Mouse (Mus musculus) lung, embryonic 14.5 days (tissue): ENCODE results near the gene Polr2e. TPM values are rescaled to one million over a fixed set of nuclear protein-coding genes. Genes with fewer than 3 reads are reported as not detected.
"Not testable (repeated sequence)": the region's sequence is repeated elsewhere in the genome, so short reads cannot be mapped to it uniquely, and the experiment has no call there.

Experiments used
- ATAC-seq: fragments of 200-750 bp; cut with Nextera tagmentation; 2 replicates; pipeline ENCODE4 v1.8.0; 2017; ENCODE audit warnings: mild to moderate bottlenecking, moderate TSS enrichment, moderate library complexity; ENCODE audit not compliant: insufficient read depth
- DNase-seq: peaks from one replicate; pipeline ENCODE4 v3.0.0-alpha.2; 2015
- H3K27ac ChIP-seq: fragments of 300-500 bp; sonication (generic); 2 replicates; pipeline ENCODE4 v1.5.1; 2014; ENCODE audit warnings: low read depth, mild to moderate bottlenecking, moderate library complexity
- H3K27me3 ChIP-seq: fragments of 300-500 bp; sonication (generic); 2 replicates; pipeline ENCODE4 v1.6.1; 2014; ENCODE audit warnings: low read length, control low read depth; ENCODE audit not compliant: insufficient read depth
- H3K36me3 ChIP-seq: fragments of 300-500 bp; sonication (generic); 2 replicates; pipeline ENCODE4 v1.6.1; 2014; ENCODE audit warnings: control low read depth; ENCODE audit not compliant: insufficient read depth
- H3K4me1 ChIP-seq: fragments of 300-500 bp; sonication (generic); 2 replicates; pipeline ENCODE4 v1.6.1; 2014; ENCODE audit warnings: antibody characterized with exemption, control low read depth; ENCODE audit not compliant: insufficient read depth
- H3K4me2 ChIP-seq: fragments of 300-500 bp; sonication (generic); 2 replicates; pipeline ENCODE4 v1.6.1; 2014; ENCODE audit warnings: mild to moderate bottlenecking
- H3K4me3 ChIP-seq: fragments of 300-500 bp; sonication (generic); 2 replicates; pipeline ENCODE4 v1.5.1; 2014; ENCODE audit warnings: low read depth, low read length
- H3K9ac ChIP-seq: fragments of 300-500 bp; sonication (generic); 2 replicates; pipeline ENCODE4 v1.6.1; 2014
- H3K9me3 ChIP-seq: fragments of 300-500 bp; sonication (generic); 2 replicates; pipeline ENCODE4 v1.6.1; 2016; ENCODE audit warnings: low read depth, low read length, control low read depth
- CTCF ChIP-seq: IDR thresholded peaks from 2 replicates; pipeline ENCODE4 v1.5.1; 2016; ENCODE audit warnings: antibody characterized with exemption, low read depth
- WGBS: fragments of 180-500 bp; shearing (Covaris S2); extraction: QIAGEN DNeasy Blood & Tissue Kit; methylation state at CpG from one replicate; pipeline ENCODE4 v1.1.7; 2014; 5-methylcytosine and 5-hydroxymethylcytosine counted together
- polyA plus RNA-seq: library from polyadenylated mRNA; unstranded; fragments of >200 nt; fragmentation: Nextera tagmentation; extraction: Ambion mirVana; gene quantifications from 2 replicates; pipeline ENCODE4 v1.2.1, GENCODE M21; 2014

Gene Polr2e
- polyA plus RNA-seq, 1 experiment from 2014 or later, result 258 TPM

GRCm38 (mm10) chr10:80057683-80058326 is 18.2 kb upstream of the Polr2e start:
- Histone ChIP-seq H3K9me3 (no peaks in the 10 kb centered on the region), H3K4me2 (no peak overlapping the region), H3K27me3 (no peaks in the 10 kb centered on the region), H3K27ac (no peak overlapping the region), H3K9ac (no peak overlapping the region), H3K36me3 (peaks cover 72% of the 10 kb centered on the region), H3K4me1 (peaks cover 6% of the 10 kb centered on the region), H3K4me3 (no peak overlapping the region)
- WGBS, result 72% methylated on average over 28 of the region's 30 CpGs
- no peak for TF ChIP-seq CTCF
- DNase-seq (no peak), ATAC-seq (no peak)

- no peak for DNase-seq
- Histone ChIP-seq H3K27me3 (no peaks in the 10 kb centered on the region), H3K4me2 (no peak overlapping the region), H3K4me3 (no peak overlapping the region), H3K9ac (no peak overlapping the region), H3K9me3 (no peaks in the 10 kb centered on the region), H3K4me1 (peaks cover 6% of the 10 kb centered on the region), H3K36me3 (peaks cover 65% of the 10 kb centered on the region), H3K27ac (no peak overlapping the region)
- WGBS, result 87% methylated on average over 27 of the region's 27 CpGs
- no peak for ATAC-seq
- no peak for TF ChIP-seq CTCF
Measured at GRCm38 (mm10) chr10:80056976-80057682, 17.5 kb upstream of the Polr2e start.

GRCm38 (mm10) chr10:80056506-80056905 is 16.9 kb upstream of the Polr2e start:
- no peak for DNase-seq
- no peak overlapping the region for H3K9ac ChIP-seq
- no peak for ATAC-seq
- peaks cover 9% of the 10 kb centered on the region for H3K4me1 ChIP-seq
- H3K27me3 ChIP-seq, result no peaks in the 10 kb centered on the region
- no peak for TF ChIP-seq CTCF
- no peak overlapping the region for H3K4me2 ChIP-seq
- no peak overlapping the region for H3K4me3 ChIP-seq
- 81% methylated on average over 4 of the region's 4 CpGs for WGBS
- H3K36me3 ChIP-seq, result peaks cover 60% of the 10 kb centered on the region
- no peak overlapping the region for H3K27ac ChIP-seq
- H3K9me3 ChIP-seq, result no peaks in the 10 kb centered on the region

- no peak for TF ChIP-seq CTCF
- Histone ChIP-seq H3K27ac (no peak overlapping the region), H3K27me3 (no peaks in the 10 kb centered on the region), H3K9ac (no peak overlapping the region), H3K4me2 (peak overlapping the region; percentile 86; the same call in 1 of the 2 replicates), H3K36me3 (peaks cover 55% of the 10 kb centered on the region), H3K4me3 (no peak overlapping the region), H3K9me3 (no peaks in the 10 kb centered on the region), H3K4me1 (peaks cover 13% of the 10 kb centered on the region)
- 64% methylated on average over 9 of the region's 10 CpGs for WGBS
- DNase-seq, result no peak
- ATAC-seq, result no peak
Measured at GRCm38 (mm10) chr10:80055891-80056290, 16.3 kb upstream of the Polr2e start.

- no peaks in the 10 kb centered on the region for H3K27me3 ChIP-seq
- 62% methylated on average over 5 of the region's 5 CpGs for WGBS
- ATAC-seq (no peak), DNase-seq (no peak)
- H3K9ac ChIP-seq, result peak overlapping the region; percentile 85; the same call in 1 of the 2 replicates
- peaks cover 49% of the 10 kb centered on the region for H3K36me3 ChIP-seq
- no peak overlapping the region for H3K27ac ChIP-seq
- H3K4me3 ChIP-seq, result peak overlapping the region; percentile 87; the same call in 1 of the 2 replicates
- TF ChIP-seq CTCF, result no peak
- peaks cover 13% of the 10 kb centered on the region for H3K4me1 ChIP-seq
- no peaks in the 10 kb centered on the region for H3K9me3 ChIP-seq
- H3K4me2 ChIP-seq, result peak overlapping the region; percentile 86
Measured at GRCm38 (mm10) chr10:80055364-80055763, 15.8 kb upstream of the Polr2e start.

- ATAC-seq, result not testable (repeated sequence)
Measured at GRCm38 (mm10) chr10:80054911-80055310, 15.3 kb upstream of the Polr2e start.

More at GRCm38 (mm10) chr10:80054911-80055310, 15.3 kb upstream of the Polr2e start:
- not testable (repeated sequence) for H3K9me3 ChIP-seq, H3K27ac ChIP-seq, DNase-seq, H3K27me3 ChIP-seq
- Histone ChIP-seq H3K9ac (peak overlapping the region; percentile 85), H3K4me3 (peak overlapping the region; percentile 87), H3K4me2 (peak overlapping the region; percentile 86), H3K4me1 (peaks cover 13% of the 10 kb centered on the region), H3K36me3 (peaks cover 45% of the 10 kb centered on the region)
- 14% methylated on average over 3 of the region's 3 CpGs for WGBS
